Mouse (Mus musculus) erythroblast, embryonic 14.5 days (primary cell): ENCODE data around the gene Ptprj. TPM values are rescaled to one million over a fixed set of nuclear protein-coding genes. Genes with fewer than 3 reads are reported as not detected.
A peak's percentile ranks its signal among the peaks of the same experiment; 100 is the strongest.

Source experiments
- H3K27me3 ChIP-seq: 2 replicates; pipeline ENCODE4 v1.6.1; 2012; ENCODE audit warnings: inconsistent platforms; ENCODE audit not compliant: control insufficient read depth
- H3K36me3 ChIP-seq: 2 replicates; pipeline ENCODE4 v1.6.1; 2012; ENCODE audit warnings: mild to moderate bottlenecking, inconsistent platforms; ENCODE audit not compliant: control insufficient read depth
- H3K4me1 ChIP-seq: 2 replicates; pipeline ENCODE4 v1.6.1; 2012; ENCODE audit warnings: inconsistent platforms; ENCODE audit not compliant: control insufficient read depth
- H3K4me3 ChIP-seq: replicated peaks from 2 replicates; pipeline ENCODE3; 2012; ENCODE audit warnings: moderate library complexity, mild to moderate bottlenecking, inconsistent platforms
- H3K9me3 ChIP-seq: 2 replicates; pipeline ENCODE4 v1.6.1; 2012; ENCODE audit warnings: low read length, inconsistent platforms, mixed read lengths; ENCODE audit not compliant: control insufficient read depth
- GATA1 ChIP-seq: IDR thresholded peaks from 2 replicates; pipeline ENCODE4 v1.6.1; 2012; ENCODE audit warnings: low read length, inconsistent platforms, mixed read lengths
- TAL1 ChIP-seq: IDR thresholded peaks from 3 replicates; pipeline ENCODE4 v1.6.1; 2012; ENCODE audit warnings: low read length, inconsistent platforms, mixed read lengths
- polyA plus RNA-seq: library from polyadenylated mRNA; stranded (reverse); fragments of >175 nt; gene quantifications from 2 replicates; pipeline ENCODE4 v1.2.3, GENCODE M21; 2012

Gene Ptprj
- 0.01 TPM in 1 of 2 replicates, not detected in the other for polyA plus RNA-seq

GRCm38 (mm10) chr2:90580236-90581005 lies at the start of gene Ptprj:
Gene Ptprj (minus strand): TSS chr2:90580647.
- H3K4me1 ChIP-seq: peaks cover 54% of the 10 kb centered on the region
- TF ChIP-seq TAL1: no peak
- TF ChIP-seq GATA1: no peak
- H3K27me3 ChIP-seq: peaks cover 33% of the 10 kb centered on the region
- peak within 1 kb of the TSS; percentile 87 for H3K4me3 ChIP-seq
- no peaks in the 10 kb centered on the region for H3K9me3 ChIP-seq
- H3K36me3 ChIP-seq: no peaks in the 10 kb centered on the region

GRCm38 (mm10) chr2:90629552-90629951 lies 49.1 kb upstream of the Ptprj start:
- H3K9me3 ChIP-seq: no peaks in the 10 kb centered on the region
- H3K4me3 ChIP-seq: no peak overlapping the region
- TF ChIP-seq GATA1 (no peak), TAL1 (no peak)
- H3K36me3 ChIP-seq: no peaks in the 10 kb centered on the region
- no peaks in the 10 kb centered on the region; the same call in none of the 2 replicates for H3K4me1 ChIP-seq
- peaks cover 16% of the 10 kb centered on the region for H3K27me3 ChIP-seq

- H3K9me3 ChIP-seq: no peaks in the 10 kb centered on the region
- TF ChIP-seq TAL1: no peak
- no peak for TF ChIP-seq GATA1
- H3K27me3 ChIP-seq: peaks cover 14% of the 10 kb centered on the region
- no peaks in the 10 kb centered on the region for H3K36me3 ChIP-seq
- H3K4me1 ChIP-seq: peaks cover 2% of the 10 kb centered on the region
- H3K4me3 ChIP-seq: no peak overlapping the region
Observed at GRCm38 (mm10) chr2:90628261-90628660, 47.8 kb upstream of the Ptprj start.

- Histone ChIP-seq H3K9me3 (no peaks in the 10 kb centered on the region), H3K27me3 (peaks cover 3% of the 10 kb centered on the region), H3K4me1 (peaks cover 2% of the 10 kb centered on the region), H3K36me3 (no peaks in the 10 kb centered on the region), H3K4me3 (no peak overlapping the region)
- TF ChIP-seq TAL1 (no peak), GATA1 (no peak)
Observed at GRCm38 (mm10) chr2:90624920-90625319, 44.5 kb upstream of the Ptprj start.

- Histone ChIP-seq H3K4me1 (peaks cover 2% of the 10 kb centered on the region), H3K4me3 (no peak overlapping the region), H3K36me3 (no peaks in the 10 kb centered on the region), H3K27me3 (peaks cover 9% of the 10 kb centered on the region), H3K9me3 (no peaks in the 10 kb centered on the region)
- TF ChIP-seq TAL1 (no peak), GATA1 (no peak)
Observed at GRCm38 (mm10) chr2:90624339-90624738, 43.9 kb upstream of the Ptprj start.

GRCm38 (mm10) chr2:90620815-90621214 lies 40.4 kb upstream of the Ptprj start:
- no peaks in the 10 kb centered on the region for H3K36me3 ChIP-seq
- H3K4me3 ChIP-seq: no peak overlapping the region
- H3K9me3 ChIP-seq: no peaks in the 10 kb centered on the region
- TF ChIP-seq GATA1: no peak
- no peak for TF ChIP-seq TAL1
- H3K27me3 ChIP-seq: peaks cover 9% of the 10 kb centered on the region
- peaks cover 2% of the 10 kb centered on the region for H3K4me1 ChIP-seq

GRCm38 (mm10) chr2:90619648-90620047 lies 39.2 kb upstream of the Ptprj start:
- Histone ChIP-seq H3K9me3 (no peaks in the 10 kb centered on the region), H3K4me3 (no peak overlapping the region), H3K36me3 (no peaks in the 10 kb centered on the region), H3K27me3 (peaks cover 9% of the 10 kb centered on the region), H3K4me1 (peaks cover 2% of the 10 kb centered on the region)
- TF ChIP-seq GATA1 (no peak), TAL1 (no peak)

- peaks cover 15% of the 10 kb centered on the region for H3K4me1 ChIP-seq
- H3K4me3 ChIP-seq: no peak overlapping the region
- no peaks in the 10 kb centered on the region for H3K9me3 ChIP-seq
- no peaks in the 10 kb centered on the region for H3K36me3 ChIP-seq
- no peak for TF ChIP-seq GATA1
- TF ChIP-seq TAL1: no peak
- peaks cover 3% of the 10 kb centered on the region for H3K27me3 ChIP-seq
Observed at GRCm38 (mm10) chr2:90614651-90615171, 34.3 kb upstream of the Ptprj start.

GRCm38 (mm10) chr2:90613591-90613990 lies 33.1 kb upstream of the Ptprj start:
- peaks cover 15% of the 10 kb centered on the region for H3K4me1 ChIP-seq
- H3K4me3 ChIP-seq: no peak overlapping the region
- H3K36me3 ChIP-seq: no peaks in the 10 kb centered on the region
- no peak for TF ChIP-seq TAL1
- H3K9me3 ChIP-seq: no peaks in the 10 kb centered on the region
- H3K27me3 ChIP-seq: no peaks in the 10 kb centered on the region

GRCm38 (mm10) chr2:90613006-90613405 lies 32.6 kb upstream of the Ptprj start:
- TF ChIP-seq GATA1 (no peak), TAL1 (no peak)
- Histone ChIP-seq H3K9me3 (no peaks in the 10 kb centered on the region), H3K4me1 (peaks cover 15% of the 10 kb centered on the region), H3K4me3 (no peak overlapping the region), H3K27me3 (no peaks in the 10 kb centered on the region), H3K36me3 (no peaks in the 10 kb centered on the region)
